Mouse (Mus musculus): Measurements from ENCODE around the gene Foxp1. TPM values are rescaled to one million over a fixed set of nuclear protein-coding genes. Genes with fewer than 3 reads are reported as not detected.
A peak's percentile ranks its signal among the peaks of the same experiment; 100 is the strongest.

Foxp1 gene
- polyA plus RNA-seq, 1 experiment from 2014 or later = 121 TPM

GRCm38 (mm10) chr6:98948153-98949141 lies 574.1 kb downstream of the Foxp1 start:
- no peak for TF ChIP-seq EP300 (IDR thresholded peaks at IDR 0.05)
- TF ChIP-seq CTCF (IDR thresholded peaks at IDR 0.05) = no peak
- H3K9ac ChIP-seq (replicated peaks; ENCODE audit: low read depth) = no peak overlapping the region
- peaks cover 13% of the 10 kb centered on the region; the same call in 1 of the 2 replicates for H3K36me3 ChIP-seq (ENCODE audit: insufficient read depth, low read length)
- WGBS = 86% methylated on average over 21 of the region's 21 CpGs
- peaks cover 18% of the 10 kb centered on the region; the same call in 1 of the 2 replicates for H3K4me1 ChIP-seq (ENCODE audit: insufficient read depth, low read depth, low read length)
- no peak overlapping the region for H3K4me3 ChIP-seq (ENCODE audit: low read depth, low read length)
- no peaks in the 10 kb centered on the region for H3K9me3 ChIP-seq (ENCODE audit: low read length)
- H3K27ac ChIP-seq (ENCODE audit: low read length) = peak overlapping the region; percentile 78; the same call in 1 of the 2 replicates
- no peak overlapping the region for H3K4me2 ChIP-seq (replicated peaks; ENCODE audit: low read depth, low read length)
- no peak for ATAC-seq
- no peaks in the 10 kb centered on the region for H3K27me3 ChIP-seq (replicated peaks; ENCODE audit: insufficient read depth, low read length)
- no peak for DNase-seq (ENCODE audit: low spot score)

GRCm38 (mm10) chr6:98947486-98948152 lies 574.9 kb downstream of the Foxp1 start:
- ATAC-seq = no peak
- Histone ChIP-seq H3K4me1 (ENCODE audit: insufficient read depth, low read depth, low read length) (peaks cover 18% of the 10 kb centered on the region; the same call in 1 of the 2 replicates), H3K4me3 (ENCODE audit: low read depth, low read length) (no peak overlapping the region), H3K9ac (replicated peaks; ENCODE audit: low read depth) (no peak overlapping the region), H3K9me3 (ENCODE audit: low read length) (no peaks in the 10 kb centered on the region), H3K4me2 (replicated peaks; ENCODE audit: low read depth, low read length) (no peak overlapping the region), H3K36me3 (ENCODE audit: insufficient read depth, low read length) (peaks cover 20% of the 10 kb centered on the region; the same call in 1 of the 2 replicates), H3K27me3 (replicated peaks; ENCODE audit: insufficient read depth, low read length) (no peaks in the 10 kb centered on the region), H3K27ac (ENCODE audit: low read length) (no peak overlapping the region)
- TF ChIP-seq CTCF (IDR thresholded peaks at IDR 0.05) (no peak), EP300 (IDR thresholded peaks at IDR 0.05) (no peak)
- WGBS = 72% methylated on average over 11 of the region's 11 CpGs
- no peak for DNase-seq (ENCODE audit: low spot score)

GRCm38 (mm10) chr6:98946731-98947130 lies 575.8 kb downstream of the Foxp1 start:
- no peak overlapping the region for H3K27ac ChIP-seq (ENCODE audit: low read length)
- no peak for TF ChIP-seq EP300 (IDR thresholded peaks at IDR 0.05)
- peaks cover 24% of the 10 kb centered on the region; the same call in 1 of the 2 replicates for H3K36me3 ChIP-seq (ENCODE audit: insufficient read depth, low read length)
- WGBS = 93% methylated on average over 4 of the region's 4 CpGs
- no peak overlapping the region for H3K4me2 ChIP-seq (replicated peaks; ENCODE audit: low read depth, low read length)
- H3K4me3 ChIP-seq (ENCODE audit: low read depth, low read length) = no peak overlapping the region
- H3K9ac ChIP-seq (replicated peaks; ENCODE audit: low read depth) = no peak overlapping the region
- peaks cover 18% of the 10 kb centered on the region; the same call in 1 of the 2 replicates for H3K4me1 ChIP-seq (ENCODE audit: insufficient read depth, low read depth, low read length)
- H3K9me3 ChIP-seq (ENCODE audit: low read length) = no peaks in the 10 kb centered on the region
- no peaks in the 10 kb centered on the region for H3K27me3 ChIP-seq (replicated peaks; ENCODE audit: insufficient read depth, low read length)
- no peak for ATAC-seq
- no peak for DNase-seq (ENCODE audit: low spot score)

- Histone ChIP-seq H3K9ac (replicated peaks; ENCODE audit: low read depth) (no peak overlapping the region), H3K36me3 (ENCODE audit: insufficient read depth, low read length) (peaks cover 24% of the 10 kb centered on the region; the same call in 1 of the 2 replicates), H3K4me1 (ENCODE audit: insufficient read depth, low read depth, low read length) (peaks cover 9% of the 10 kb centered on the region; the same call in 1 of the 2 replicates), H3K4me2 (replicated peaks; ENCODE audit: low read depth, low read length) (no peak overlapping the region), H3K9me3 (ENCODE audit: low read length) (no peaks in the 10 kb centered on the region), H3K27ac (ENCODE audit: low read length) (no peak overlapping the region), H3K4me3 (ENCODE audit: low read depth, low read length) (no peak overlapping the region), H3K27me3 (replicated peaks; ENCODE audit: insufficient read depth, low read length) (no peaks in the 10 kb centered on the region)
- DNase-seq (ENCODE audit: low spot score) = no peak
- 61% methylated on average over 21 of the region's 21 CpGs for WGBS
- TF ChIP-seq CTCF (IDR thresholded peaks at IDR 0.05) = no peak
- TF ChIP-seq EP300 (IDR thresholded peaks at IDR 0.05) = no peak
- ATAC-seq = no peak
These were observed 576.8 kb downstream of the Foxp1 start for GRCm38 (mm10) chr6:98945496-98946412.

GRCm38 (mm10) chr6:98938348-98938747 lies 584.2 kb downstream of the Foxp1 start:
- no peaks in the 10 kb centered on the region for H3K27me3 ChIP-seq (replicated peaks; ENCODE audit: insufficient read depth, low read length)
- no peaks in the 10 kb centered on the region for H3K4me1 ChIP-seq (ENCODE audit: insufficient read depth, low read depth, low read length)
- ATAC-seq (no peak), DNase-seq (ENCODE audit: low spot score) (no peak)
- H3K9ac ChIP-seq (replicated peaks; ENCODE audit: low read depth) = no peak overlapping the region
- H3K4me2 ChIP-seq (replicated peaks; ENCODE audit: low read depth, low read length) = no peak overlapping the region
- H3K36me3 ChIP-seq (ENCODE audit: insufficient read depth, low read length) = peaks cover 46% of the 10 kb centered on the region; the same call in 1 of the 2 replicates
- no peak overlapping the region for H3K27ac ChIP-seq (ENCODE audit: low read length)
- 76% methylated on average over 8 of the region's 8 CpGs for WGBS
- H3K4me3 ChIP-seq (ENCODE audit: low read depth, low read length) = no peak overlapping the region
- TF ChIP-seq CTCF (IDR thresholded peaks at IDR 0.05) (no peak), EP300 (IDR thresholded peaks at IDR 0.05) (no peak)
- no peaks in the 10 kb centered on the region for H3K9me3 ChIP-seq (ENCODE audit: low read length)
